Mouse (Mus musculus) myocyte (in vitro differentiated cells): ENCODE measurements at regions not wholly inside any gene's neighbourhood (a gene's known extent, or its start where the extent isn't known, plus 50 kb on each side); places are given as distances from the start of the nearest gene placed in this dataset.

Experiments
- H3K27me3 ChIP-seq: one replicate; pipeline ENCODE4 v1.6.1; 2011; ENCODE audit not compliant: control insufficient read depth, insufficient read depth, insufficient read length
- H3K36me3 ChIP-seq: one replicate; pipeline ENCODE4 v1.6.1; 2011; ENCODE audit not compliant: control insufficient read depth, insufficient read depth
- H3K4me2 ChIP-seq: one replicate; pipeline ENCODE4 v1.6.1; 2011; ENCODE audit warnings: low read depth, control low read depth
- H3K4me3 ChIP-seq: one replicate; pipeline ENCODE4 v1.5.1; 2011; ENCODE audit warnings: mild to moderate bottlenecking, control low read depth, moderate library complexity
- H3K79me2 ChIP-seq: one replicate; pipeline ENCODE4 v1.6.1; 2011; ENCODE audit not compliant: control insufficient read depth, insufficient read depth
- H3ac ChIP-seq: one replicate; pipeline ENCODE4 v1.6.1; 2011; ENCODE audit not compliant: control insufficient read depth, insufficient read length
- CEBPB ChIP-seq: IDR thresholded peaks from 2 replicates; pipeline ENCODE4 v1.6.1; 2011; ENCODE audit warnings: mild to moderate bottlenecking, moderate library complexity; ENCODE audit not compliant: poor library complexity, insufficient read depth, severe bottlenecking
- E2F4 ChIP-seq: IDR thresholded peaks from one replicate; pipeline ENCODE4 v1.6.1; 2011; ENCODE audit warnings: mild to moderate bottlenecking, control low read depth, moderate library complexity; ENCODE audit not compliant: insufficient read depth
- MAX ChIP-seq: IDR thresholded peaks from one replicate; pipeline ENCODE4 v1.6.1; 2011; ENCODE audit warnings: low read depth, mild to moderate bottlenecking, control low read depth
- MYOD1 ChIP-seq, 3 experiments: IDR thresholded peaks; one replicate each; pipeline ENCODE4 v1.6.1; 2011; ENCODE audit warnings: control low read depth in 2 of 3, low read depth in 2 of 3, mild to moderate bottlenecking in 2 of 3, moderate library complexity in 1 of 3; ENCODE audit not compliant: insufficient read length in 2 of 3, control insufficient read depth in 1 of 3
- MYOG ChIP-seq, 3 experiments: IDR thresholded peaks; one replicate each; pipeline ENCODE4 v1.6.1; 2011; ENCODE audit warnings: control low read depth in 2 of 3, low read depth in 2 of 3, mild to moderate bottlenecking in 2 of 3; ENCODE audit not compliant: insufficient read length in 2 of 3, control insufficient read depth in 1 of 3, insufficient read depth in 1 of 3
- POLR2A ChIP-seq: IDR thresholded peaks from one replicate; pipeline ENCODE4 v1.6.1; 2011; ENCODE audit warnings: low read depth, mild to moderate bottlenecking, control low read depth, moderate library complexity; ENCODE audit not compliant: insufficient read length
- POLR2AphosphoS2 ChIP-seq: IDR thresholded peaks from one replicate; pipeline ENCODE4 v1.6.1; 2011; ENCODE audit warnings: low read depth, control low read depth; ENCODE audit not compliant: insufficient read length
- REST ChIP-seq: IDR thresholded peaks from one replicate; pipeline ENCODE4 v1.6.1; 2011; ENCODE audit warnings: mild to moderate bottlenecking, control low read depth, moderate library complexity; ENCODE audit not compliant: insufficient read depth, insufficient read length
- SRF ChIP-seq: IDR thresholded peaks from one replicate; pipeline ENCODE4 v1.6.1; 2011; ENCODE audit warnings: low read depth; ENCODE audit not compliant: control insufficient read depth, insufficient read length
- TCF12 ChIP-seq: IDR thresholded peaks from one replicate; pipeline ENCODE4 v1.6.1; 2011; ENCODE audit warnings: mild to moderate bottlenecking, control low read depth; ENCODE audit not compliant: poor library complexity, insufficient read depth, severe bottlenecking
- TCF3 ChIP-seq: IDR thresholded peaks from one replicate; pipeline ENCODE4 v1.6.1; 2011; ENCODE audit warnings: low read depth, control low read depth; ENCODE audit not compliant: insufficient read length
- USF1 ChIP-seq: IDR thresholded peaks from one replicate; pipeline ENCODE4 v1.6.1; 2011; ENCODE audit warnings: low read depth, mild to moderate bottlenecking, control low read depth, moderate library complexity

GRCm38 (mm10) chr1:75935866-75936265, 389.8 kb downstream of the Slc4a3 start:
- H3K36me3 ChIP-seq: no peaks in the 10 kb centered on the region
- no peak overlapping the region for H3K4me2 ChIP-seq

GRCm38 (mm10) chr1:75936596-75936995, 390.5 kb downstream of the Slc4a3 start:
- Histone ChIP-seq H3ac (no peak overlapping the region), H3K79me2 (no peaks in the 10 kb centered on the region), H3K4me2 (no peak overlapping the region), H3K36me3 (no peaks in the 10 kb centered on the region), H3K4me3 (no peak overlapping the region), H3K27me3 (no peaks in the 10 kb centered on the region)
- TF ChIP-seq REST (no peak), TCF12 (no peak), USF1 (no peak), MYOG (IDR thresholded peaks at IDR 0.05; ENCODE audit: control insufficient read depth in 1 of 3, insufficient read depth in 1 of 3, insufficient read length in 2 of 3, low read depth in 2 of 3) (no peak), MYOD1 (IDR thresholded peaks at IDR 0.05; ENCODE audit: control insufficient read depth in 1 of 3, insufficient read length in 2 of 3, low read depth in 2 of 3) (no peak), POLR2AphosphoS2 (no peak), MAX (no peak), SRF (no peak), CEBPB (no peak)

More at GRCm38 (mm10) chr1:75935866-75936265, 389.8 kb downstream of the Slc4a3 start:
- H3K79me2 ChIP-seq: no peaks in the 10 kb centered on the region
- no peak overlapping the region for H3K4me3 ChIP-seq
- no peak overlapping the region for H3ac ChIP-seq
- no peak for TF ChIP-seq TCF3
- no peak for TF ChIP-seq CEBPB
- no peak for TF ChIP-seq MYOG (IDR thresholded peaks at IDR 0.05; ENCODE audit: control insufficient read depth in 1 of 3, insufficient read depth in 1 of 3, insufficient read length in 2 of 3, low read depth in 2 of 3)
- TF ChIP-seq POLR2AphosphoS2: no peak
- TF ChIP-seq E2F4: no peak
- TF ChIP-seq POLR2A: no peak
- no peaks in the 10 kb centered on the region for H3K27me3 ChIP-seq

GRCm38 (mm10) chr1:75937331-75937730, 391.3 kb downstream of the Slc4a3 start:
- TF ChIP-seq MAX: no peak
- no peak for TF ChIP-seq POLR2AphosphoS2
- no peak for TF ChIP-seq MYOG (IDR thresholded peaks at IDR 0.05; ENCODE audit: control insufficient read depth in 1 of 3, insufficient read depth in 1 of 3, insufficient read length in 2 of 3, low read depth in 2 of 3)
- no peak for TF ChIP-seq POLR2A
- Histone ChIP-seq H3K4me3 (no peak overlapping the region), H3K79me2 (no peaks in the 10 kb centered on the region), H3K27me3 (no peaks in the 10 kb centered on the region), H3K4me2 (no peak overlapping the region), H3ac (no peak overlapping the region), H3K36me3 (no peaks in the 10 kb centered on the region)

- no peaks in the 10 kb centered on the region for H3K27me3 ChIP-seq
- H3K79me2 ChIP-seq: no peaks in the 10 kb centered on the region
- H3K4me3 ChIP-seq: no peak overlapping the region
- H3K36me3 ChIP-seq: no peaks in the 10 kb centered on the region
- H3K4me2 ChIP-seq: no peak overlapping the region
- no peak for TF ChIP-seq E2F4
- TF ChIP-seq POLR2AphosphoS2: no peak
- TF ChIP-seq SRF: no peak
- no peak for TF ChIP-seq MAX
- TF ChIP-seq USF1: no peak
- no peak overlapping the region for H3ac ChIP-seq
Observed at GRCm38 (mm10) chr1:75946290-75946839, 400.3 kb downstream of the Slc4a3 start.

- no peak overlapping the region for H3ac ChIP-seq
- H3K4me3 ChIP-seq: no peak overlapping the region
- H3K27me3 ChIP-seq: no peaks in the 10 kb centered on the region
- no peaks in the 10 kb centered on the region for H3K36me3 ChIP-seq
- no peaks in the 10 kb centered on the region for H3K79me2 ChIP-seq
- TF ChIP-seq TCF3 (no peak), E2F4 (no peak), SRF (no peak), CEBPB (no peak), POLR2A (no peak), REST (no peak), MYOG (IDR thresholded peaks at IDR 0.05; ENCODE audit: control insufficient read depth in 1 of 3, insufficient read depth in 1 of 3, insufficient read length in 2 of 3, low read depth in 2 of 3) (no peak), USF1 (no peak), TCF12 (no peak)
- no peak overlapping the region for H3K4me2 ChIP-seq
Observed at GRCm38 (mm10) chr1:75978203-75978986, 432.3 kb downstream of the Slc4a3 start.
